Mouse (Mus musculus) midbrain, embryonic 16.5 days (tissue): ENCODE measurements around the gene Gm10645. TPM values are rescaled to one million over a fixed set of nuclear protein-coding genes. Genes with fewer than 3 reads are reported as not detected.

Experiments
- ATAC-seq: fragments of 200-750 bp; cut with Nextera tagmentation; 2 replicates; pipeline ENCODE4 v1.8.0; 2017; ENCODE audit warnings: moderate TSS enrichment
- H3K27ac ChIP-seq: fragments of 300-500 bp; sonication (generic); 2 replicates; pipeline ENCODE4 v1.5.1; 2014; ENCODE audit warnings: mild to moderate bottlenecking, low read length, mixed read lengths
- H3K27me3 ChIP-seq: fragments of 300-500 bp; sonication (generic); 2 replicates; pipeline ENCODE4 v1.6.1; 2014; ENCODE audit warnings: low read depth, low read length, mixed read lengths; ENCODE audit not compliant: control insufficient read depth, insufficient read depth
- H3K36me3 ChIP-seq: fragments of 300-500 bp; sonication (generic); 2 replicates; pipeline ENCODE4 v1.6.1; 2014; ENCODE audit warnings: mild to moderate bottlenecking, low read length, moderate library complexity, mixed read lengths; ENCODE audit not compliant: control insufficient read depth, insufficient read depth
- H3K4me1 ChIP-seq: fragments of 300-500 bp; sonication (generic); 2 replicates; pipeline ENCODE4 v1.6.1; 2014; ENCODE audit warnings: mild to moderate bottlenecking, low read length, mixed read lengths; ENCODE audit not compliant: control insufficient read depth, insufficient read depth
- H3K4me2 ChIP-seq: fragments of 300-500 bp; sonication (generic); 2 replicates; pipeline ENCODE4 v1.6.1; 2014; ENCODE audit warnings: mild to moderate bottlenecking, low read length, mixed read lengths
- H3K4me3 ChIP-seq: fragments of 300-500 bp; sonication (generic); 2 replicates; pipeline ENCODE4 v1.5.1; 2014; ENCODE audit warnings: low read depth, mild to moderate bottlenecking, low read length, moderate library complexity, mixed read lengths
- H3K9ac ChIP-seq: fragments of 300-500 bp; sonication (generic); 2 replicates; pipeline ENCODE4 v1.6.1; 2014; ENCODE audit warnings: low read depth, low read length, mixed read lengths
- H3K9me3 ChIP-seq: fragments of 300-500 bp; sonication (generic); replicated peaks from 2 replicates; pipeline ENCODE4 v1.6.1; 2014; ENCODE audit warnings: mild to moderate bottlenecking, low read length, mixed read lengths; ENCODE audit not compliant: control insufficient read depth, poor library complexity, severe bottlenecking
- WGBS: fragments of 180-500 bp; shearing (Covaris S2); extraction: QIAGEN DNeasy Blood & Tissue Kit; methylation state at CpG from one replicate; pipeline ENCODE4 v1.1.7; 2014; 5-methylcytosine and 5-hydroxymethylcytosine counted together
- polyA plus RNA-seq: library from polyadenylated mRNA; unstranded; fragments of >200 nt; fragmentation: Nextera tagmentation; extraction: Ambion mirVana; gene quantifications from 2 replicates; pipeline ENCODE4 v1.2.1, GENCODE M21; 2015

Gene Gm10645
- polyA plus RNA-seq, 1 experiment from 2014 or later = 6.9 TPM

GRCm38 (mm10) chr8:83158971-83159370 is 7.0 kb downstream of the Gm10645 start:
- H3K9ac ChIP-seq = no peak overlapping the region
- WGBS = 76% methylated on average over 3 of the region's 3 CpGs

GRCm38 (mm10) chr8:83155110-83155509 is 10.9 kb downstream of the Gm10645 start:
- ATAC-seq = no peak
- H3K9ac ChIP-seq = no peak overlapping the region
- no peaks in the 10 kb centered on the region for H3K36me3 ChIP-seq
- H3K4me1 ChIP-seq = no peaks in the 10 kb centered on the region
- H3K4me3 ChIP-seq = no peak overlapping the region
- H3K27ac ChIP-seq = no peak overlapping the region
- no peaks in the 10 kb centered on the region for H3K9me3 ChIP-seq
- no peak overlapping the region for H3K4me2 ChIP-seq
- WGBS = 48% methylated on average over 4 of the region's 4 CpGs
- H3K27me3 ChIP-seq = no peaks in the 10 kb centered on the region

More at GRCm38 (mm10) chr8:83158971-83159370, 7.0 kb downstream of the Gm10645 start:
- no peak overlapping the region for H3K4me2 ChIP-seq
- no peak overlapping the region for H3K27ac ChIP-seq
- no peak for ATAC-seq
- H3K4me1 ChIP-seq = no peaks in the 10 kb centered on the region
- H3K27me3 ChIP-seq = no peaks in the 10 kb centered on the region
- no peaks in the 10 kb centered on the region for H3K9me3 ChIP-seq
- H3K36me3 ChIP-seq = no peaks in the 10 kb centered on the region
- no peak overlapping the region for H3K4me3 ChIP-seq

GRCm38 (mm10) chr8:83152470-83152869 is 13.5 kb downstream of the Gm10645 start:
- Histone ChIP-seq H3K4me3 (no peak overlapping the region), H3K9me3 (no peaks in the 10 kb centered on the region), H3K27me3 (no peaks in the 10 kb centered on the region), H3K4me1 (no peaks in the 10 kb centered on the region), H3K27ac (no peak overlapping the region), H3K9ac (no peak overlapping the region), H3K4me2 (no peak overlapping the region), H3K36me3 (no peaks in the 10 kb centered on the region)
- no peak for ATAC-seq
- 76% methylated on average over 4 of the region's 4 CpGs for WGBS

GRCm38 (mm10) chr8:83152055-83152454 is 13.9 kb downstream of the Gm10645 start:
- no peak overlapping the region for H3K9ac ChIP-seq
- no peaks in the 10 kb centered on the region for H3K27me3 ChIP-seq
- WGBS = 64% methylated on average over 1 of the region's 2 CpGs
- H3K9me3 ChIP-seq = no peaks in the 10 kb centered on the region
- ATAC-seq = no peak
- no peaks in the 10 kb centered on the region for H3K36me3 ChIP-seq
- H3K4me1 ChIP-seq = no peaks in the 10 kb centered on the region
- no peak overlapping the region for H3K27ac ChIP-seq
- H3K4me2 ChIP-seq = no peak overlapping the region
- H3K4me3 ChIP-seq = no peak overlapping the region

GRCm38 (mm10) chr8:83149124-83149523 is 16.8 kb downstream of the Gm10645 start:
- no peaks in the 10 kb centered on the region for H3K4me1 ChIP-seq
- no peak overlapping the region for H3K27ac ChIP-seq
- WGBS = 92% methylated on average over 6 of the region's 6 CpGs

GRCm38 (mm10) chr8:83145421-83145820 is 20.5 kb downstream of the Gm10645 start:
- no peaks in the 10 kb centered on the region for H3K9me3 ChIP-seq

More at GRCm38 (mm10) chr8:83149124-83149523, 16.8 kb downstream of the Gm10645 start:
- no peak overlapping the region for H3K9ac ChIP-seq
- ATAC-seq = no peak
- no peak overlapping the region for H3K4me3 ChIP-seq
- H3K4me2 ChIP-seq = no peak overlapping the region
- no peaks in the 10 kb centered on the region for H3K9me3 ChIP-seq
- H3K36me3 ChIP-seq = no peaks in the 10 kb centered on the region
- H3K27me3 ChIP-seq = no peaks in the 10 kb centered on the region

GRCm38 (mm10) chr8:83144601-83145000 is 21.4 kb downstream of the Gm10645 start:
- Histone ChIP-seq H3K4me2 (no peak overlapping the region), H3K36me3 (no peaks in the 10 kb centered on the region), H3K27me3 (no peaks in the 10 kb centered on the region), H3K9me3 (no peaks in the 10 kb centered on the region), H3K9ac (no peak overlapping the region), H3K4me1 (no peaks in the 10 kb centered on the region), H3K4me3 (no peak overlapping the region), H3K27ac (no peak overlapping the region)
- no peak for ATAC-seq
- 98% methylated on average over 4 of the region's 4 CpGs for WGBS

More at GRCm38 (mm10) chr8:83145421-83145820, 20.5 kb downstream of the Gm10645 start:
- 81% methylated on average over 3 of the region's 3 CpGs for WGBS
- no peak for ATAC-seq
- Histone ChIP-seq H3K4me3 (no peak overlapping the region), H3K4me2 (no peak overlapping the region), H3K27me3 (no peaks in the 10 kb centered on the region), H3K27ac (no peak overlapping the region), H3K9ac (no peak overlapping the region), H3K36me3 (no peaks in the 10 kb centered on the region), H3K4me1 (no peaks in the 10 kb centered on the region)

GRCm38 (mm10) chr8:83141358-83141757 is 24.6 kb downstream of the Gm10645 start:
- H3K4me1 ChIP-seq = no peaks in the 10 kb centered on the region
- WGBS = 77% methylated on average over 5 of the region's 5 CpGs
- no peaks in the 10 kb centered on the region for H3K27me3 ChIP-seq
- no peak overlapping the region for H3K4me2 ChIP-seq
- no peak overlapping the region for H3K4me3 ChIP-seq
- no peaks in the 10 kb centered on the region for H3K36me3 ChIP-seq
- no peak overlapping the region for H3K9ac ChIP-seq
- no peaks in the 10 kb centered on the region for H3K9me3 ChIP-seq
- no peak overlapping the region for H3K27ac ChIP-seq
- no peak for ATAC-seq

GRCm38 (mm10) chr8:83140701-83141111 is 25.3 kb downstream of the Gm10645 start:
- H3K36me3 ChIP-seq = no peaks in the 10 kb centered on the region
- no peaks in the 10 kb centered on the region for H3K27me3 ChIP-seq
- H3K4me3 ChIP-seq = no peak overlapping the region
- no peaks in the 10 kb centered on the region for H3K4me1 ChIP-seq
- no peaks in the 10 kb centered on the region for H3K9me3 ChIP-seq
- H3K27ac ChIP-seq = no peak overlapping the region
- ATAC-seq = no peak
- H3K9ac ChIP-seq = no peak overlapping the region
- 59% methylated on average over 3 of the region's 3 CpGs for WGBS
- H3K4me2 ChIP-seq = no peak overlapping the region
